Mouse (Mus musculus) limb, embryonic 14.5 days (tissue): Measurements from ENCODE around the gene G0s2. TPM values are rescaled to one million over a fixed set of nuclear protein-coding genes. Genes with fewer than 3 reads are reported as not detected.
"Not testable (repeated sequence)": the region's sequence is repeated elsewhere in the genome, so short reads cannot be mapped to it uniquely, and the experiment has no call there.

Experiments
- ATAC-seq: fragments of 200-750 bp; cut with Nextera tagmentation; 2 replicates; pipeline ENCODE4 v1.8.0; 2017; ENCODE audit warnings: low read depth, moderate number of reproducible peaks, moderate TSS enrichment; ENCODE audit not compliant: low FRiP score
- DNase-seq: peaks from one replicate; pipeline ENCODE4 v3.0.0-alpha.2; 2015; ENCODE audit warnings: low spot score
- H3K27ac ChIP-seq: fragments of 300-500 bp; sonication (generic); replicated peaks from 2 replicates; pipeline ENCODE4 v1.5.1; 2014; ENCODE audit warnings: low read depth, mild to moderate bottlenecking, low read length, moderate library complexity, mixed read lengths
- H3K27me3 ChIP-seq: fragments of 300-500 bp; sonication (generic); 2 replicates; pipeline ENCODE4 v1.6.1; 2014; ENCODE audit warnings: low read length, mixed read lengths; ENCODE audit not compliant: control insufficient read depth, insufficient read depth
- H3K36me3 ChIP-seq: fragments of 300-500 bp; sonication (generic); 2 replicates; pipeline ENCODE4 v1.6.1; 2014; ENCODE audit warnings: mild to moderate bottlenecking, low read length, moderate library complexity, mixed read lengths; ENCODE audit not compliant: control insufficient read depth, insufficient read depth
- H3K4me1 ChIP-seq: fragments of 300-500 bp; sonication (generic); 2 replicates; pipeline ENCODE4 v1.6.1; 2014; ENCODE audit warnings: antibody characterized with exemption, low read length, mixed read lengths; ENCODE audit not compliant: control insufficient read depth, insufficient read depth
- H3K4me2 ChIP-seq: fragments of 300-500 bp; sonication (generic); replicated peaks from 2 replicates; pipeline ENCODE4 v1.6.1; 2014; ENCODE audit warnings: low read depth, mild to moderate bottlenecking, low read length, moderate library complexity; ENCODE audit not compliant: severe bottlenecking
- H3K4me3 ChIP-seq: fragments of 300-500 bp; sonication (generic); replicated peaks from 2 replicates; pipeline ENCODE4 v1.5.1; 2014; ENCODE audit warnings: low read length
- H3K9ac ChIP-seq: fragments of 300-500 bp; sonication (generic); 2 replicates; pipeline ENCODE4 v1.6.1; 2014; ENCODE audit warnings: mild to moderate bottlenecking, low read depth, low read length, moderate library complexity; ENCODE audit not compliant: severe bottlenecking
- H3K9me3 ChIP-seq: fragments of 300-500 bp; sonication (generic); 2 replicates; pipeline ENCODE4 v1.6.1; 2016; ENCODE audit warnings: low read length; ENCODE audit not compliant: control insufficient read depth
- POLR2A ChIP-seq: fragments of 200-500 bp; IDR thresholded peaks from 2 replicates; pipeline ENCODE4 v1.8.0; 2012; ENCODE audit warnings: inconsistent platforms, mild to moderate bottlenecking, moderate library complexity, borderline replicate concordance; ENCODE audit not compliant: insufficient read depth, insufficient read length; ENCODE audit errors: extremely low read depth
- WGBS: fragments of 180-500 bp; shearing (Covaris S2); extraction: QIAGEN DNeasy Blood & Tissue Kit; methylation state at CpG from one replicate; pipeline ENCODE4 v1.1.7; 2014; 5-methylcytosine and 5-hydroxymethylcytosine counted together
- polyA plus RNA-seq, 2 experiments: library from polyadenylated mRNA; depleted of rRNA in 1 of 2; stranded (reverse) in 1 of 2; unstranded in 1 of 2; fragments of >200 nt; fragmentation: Nextera tagmentation in 1 of 2; extraction: Ambion mirVana in 1 of 2; gene quantifications; 2 replicates each; pipeline versions ENCODE4 v1.2.1 to v1.2.3; 2012 to 2014

The G0s2 gene
- polyA plus RNA-seq, 2 experiments = 31.7 to 44.7 TPM

- TF ChIP-seq POLR2A = no peak
- DNase-seq (no peak), ATAC-seq (no peak)
- Histone ChIP-seq H3K4me2 (no peak overlapping the region), H3K9ac (no peak overlapping the region), H3K4me3 (no peak overlapping the region), H3K36me3 (no peaks in the 10 kb centered on the region), H3K4me1 (no peaks in the 10 kb centered on the region), H3K9me3 (no peaks in the 10 kb centered on the region), H3K27me3 (no peaks in the 10 kb centered on the region), H3K27ac (no peak overlapping the region)
- 90% methylated on average over 3 of the region's 3 CpGs for WGBS
These were observed 16.1 kb upstream of the G0s2 start for GRCm38 (mm10) chr1:193289076-193289475.

GRCm38 (mm10) chr1:193287578-193287977 is 14.6 kb upstream of the G0s2 start:
- no peaks in the 10 kb centered on the region for H3K4me1 ChIP-seq
- no peaks in the 10 kb centered on the region for H3K36me3 ChIP-seq
- H3K27ac ChIP-seq = no peak overlapping the region
- no peak overlapping the region for H3K4me3 ChIP-seq
- no peak overlapping the region for H3K9ac ChIP-seq
- no peaks in the 10 kb centered on the region for H3K27me3 ChIP-seq
- TF ChIP-seq POLR2A = no peak
- no peak for DNase-seq
- H3K4me2 ChIP-seq = no peak overlapping the region
- no peaks in the 10 kb centered on the region for H3K9me3 ChIP-seq
- WGBS = 78% methylated on average over 2 of the region's 2 CpGs
- no peak for ATAC-seq

DNA sequence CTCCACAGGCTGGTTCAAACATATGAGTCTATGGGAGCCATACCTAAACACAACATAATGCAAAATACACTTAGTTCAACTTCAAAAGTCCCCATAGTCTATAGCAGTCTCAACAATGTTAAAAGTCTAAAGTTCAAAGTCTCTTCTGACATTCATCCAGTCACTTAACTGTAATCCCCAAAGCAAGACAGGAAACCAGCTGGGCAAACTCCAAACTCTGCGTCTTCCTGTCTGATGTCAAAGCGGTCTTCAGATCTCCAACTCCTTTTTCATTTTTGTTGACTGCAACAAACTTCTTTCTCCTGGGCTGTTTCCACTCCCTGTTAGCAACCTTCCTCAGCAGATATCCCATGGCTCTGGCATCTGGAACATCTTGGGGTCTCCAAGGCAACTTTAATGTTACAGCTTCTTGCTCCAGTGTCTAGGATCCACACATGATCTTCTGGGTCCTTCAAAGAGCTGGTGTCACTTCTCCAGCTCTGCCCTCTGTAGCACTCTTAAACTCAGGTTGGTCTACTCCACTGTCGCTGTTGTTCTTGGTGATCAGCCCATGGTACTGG is 12.8 kb upstream of the G0s2 start:
- 85% methylated on average over 3 of the region's 3 CpGs for WGBS
- H3K4me2 ChIP-seq, H3K36me3 ChIP-seq, DNase-seq, ATAC-seq, H3K27me3 ChIP-seq, H3K4me3 ChIP-seq, H3K4me1 ChIP-seq, H3K9me3 ChIP-seq, H3K27ac ChIP-seq, H3K9ac ChIP-seq: not testable (repeated sequence)

DNA sequence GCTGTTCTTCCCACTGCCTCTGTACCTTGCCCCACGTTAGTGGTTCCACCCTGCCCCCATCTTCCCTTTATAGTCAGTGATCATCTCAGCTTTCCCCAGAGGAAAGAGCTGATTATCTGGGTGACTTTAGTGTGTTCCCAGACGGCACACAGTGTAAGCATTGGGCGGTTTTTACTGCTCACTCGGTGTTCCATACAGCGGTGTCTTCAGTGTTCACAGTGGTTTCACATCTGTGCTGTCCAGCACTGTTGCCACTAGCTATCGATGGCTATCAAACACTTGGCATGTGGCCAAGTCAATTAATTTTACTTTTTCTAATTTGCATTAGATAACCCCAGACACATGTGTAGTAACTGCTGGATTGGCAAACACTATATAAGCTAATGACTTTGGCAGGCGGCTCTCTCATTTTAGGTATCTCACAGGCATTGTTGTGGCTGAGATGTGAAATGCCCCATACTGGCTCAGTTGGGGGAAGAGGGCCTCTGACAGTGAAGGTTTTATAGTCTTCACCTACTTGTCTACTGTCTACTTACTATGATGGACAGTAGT is 11.3 kb upstream of the G0s2 start:
- ATAC-seq (no peak), DNase-seq (no peak)
- H3K27me3 ChIP-seq = no peaks in the 10 kb centered on the region
- H3K9ac ChIP-seq = no peak overlapping the region
- H3K9me3 ChIP-seq = no peaks in the 10 kb centered on the region
- WGBS = 73% methylated on average over 7 of the region's 7 CpGs
- H3K4me1 ChIP-seq = no peaks in the 10 kb centered on the region
- no peaks in the 10 kb centered on the region for H3K36me3 ChIP-seq
- H3K4me2 ChIP-seq = no peak overlapping the region
- TF ChIP-seq POLR2A = no peak
- H3K27ac ChIP-seq = no peak overlapping the region
- no peak overlapping the region for H3K4me3 ChIP-seq

DNA sequence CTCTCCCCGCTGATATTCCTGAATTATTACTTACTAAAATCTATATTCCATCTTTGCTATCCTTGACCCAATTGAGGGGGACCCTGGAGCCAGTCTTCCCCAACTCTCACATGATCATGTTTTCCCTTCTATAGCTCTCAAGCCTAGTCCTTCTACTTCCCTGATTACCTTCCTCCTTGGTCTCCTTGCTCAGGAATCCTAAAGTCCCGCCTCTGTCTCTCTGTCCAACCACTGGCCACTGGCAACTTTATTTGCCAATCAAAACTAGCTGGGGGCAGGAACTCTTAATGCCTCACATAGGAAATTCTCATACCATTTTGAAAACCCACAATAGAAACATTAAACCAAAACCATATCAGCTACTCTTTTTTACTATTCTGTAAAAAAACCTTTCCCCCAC is 8.3 kb upstream of the G0s2 start:
- Histone ChIP-seq H3K27me3 (no peaks in the 10 kb centered on the region), H3K4me1 (0 out of 2 replicates have a peak, but pooled peaks cover 3% of the 10 kb centered on the region), H3K36me3 (no peaks in the 10 kb centered on the region), H3K27ac (no peak overlapping the region), H3K9ac (no peak overlapping the region), H3K4me3 (no peak overlapping the region), H3K9me3 (no peaks in the 10 kb centered on the region), H3K4me2 (no peak overlapping the region)
- ATAC-seq (no peak), DNase-seq (no peak)
- 88% methylated on average over 2 of the region's 2 CpGs for WGBS
- no peak for TF ChIP-seq POLR2A

DNA sequence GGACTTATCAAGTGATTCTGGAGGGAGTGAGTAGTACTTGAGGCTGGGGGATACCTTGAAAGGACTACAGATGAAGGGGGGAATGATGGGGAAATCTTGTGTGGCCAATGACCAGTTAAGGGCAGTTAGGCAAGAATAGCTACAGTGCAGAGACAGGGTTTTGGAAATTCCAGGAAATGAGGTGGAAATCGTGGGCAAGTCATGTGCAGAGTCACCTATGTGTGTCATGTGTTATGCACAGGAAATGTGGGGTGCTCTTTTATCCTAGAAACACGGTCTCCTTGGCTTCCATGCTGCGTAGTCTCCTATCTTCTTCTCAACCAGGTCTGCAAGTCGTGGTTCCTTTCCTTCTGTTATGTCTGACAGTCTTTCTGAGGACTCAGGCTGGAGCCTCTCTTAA is 6.5 kb upstream of the G0s2 start:
- Histone ChIP-seq H3K4me3 (no peak overlapping the region), H3K4me2 (no peak overlapping the region), H3K27ac (no peak overlapping the region), H3K36me3 (no peaks in the 10 kb centered on the region), H3K27me3 (no peaks in the 10 kb centered on the region), H3K9ac (no peak overlapping the region), H3K4me1 (0 out of 2 replicates have a peak, but pooled peaks cover 3% of the 10 kb centered on the region), H3K9me3 (no peaks in the 10 kb centered on the region)
- no peak for TF ChIP-seq POLR2A
- ATAC-seq = no peak
- no peak for DNase-seq
- 80% methylated on average over 4 of the region's 4 CpGs for WGBS
